Mouse (Mus musculus) cortical plate, adult 2 months (tissue): ENCODE data around the gene Wdr66. TPM values are rescaled to one million over a fixed set of nuclear protein-coding genes. Genes with fewer than 3 reads are reported as not detected.

Experiments used
- H3K27ac ChIP-seq: fragments of 200-500 bp; 2 replicates; pipeline ENCODE4 v1.5.1; 2012; ENCODE audit warnings: low read length, control low read depth, inconsistent platforms; ENCODE audit not compliant: insufficient read depth
- H3K4me1 ChIP-seq: fragments of 200-500 bp; 2 replicates; pipeline ENCODE4 v1.6.1; 2011; ENCODE audit warnings: low read length; ENCODE audit not compliant: control insufficient read depth, insufficient read depth
- H3K4me3 ChIP-seq: fragments of 200-500 bp; 2 replicates; pipeline ENCODE4 v1.5.1; 2011; ENCODE audit warnings: mild to moderate bottlenecking, low read length, control low read depth; ENCODE audit not compliant: insufficient read depth
- CTCF ChIP-seq: fragments of 200-500 bp; IDR thresholded peaks from 2 replicates; pipeline ENCODE4 v1.5.1; 2011; ENCODE audit warnings: mild to moderate bottlenecking, control low read depth, low read length; ENCODE audit not compliant: insufficient read depth; ENCODE audit errors: extremely low read depth
- POLR2A ChIP-seq: fragments of 200-500 bp; IDR thresholded peaks from 2 replicates; pipeline ENCODE4 v1.6.1; 2011; ENCODE audit warnings: mild to moderate bottlenecking, low read length, control low read depth; ENCODE audit not compliant: insufficient read depth; ENCODE audit errors: extremely low read depth
- polyA plus RNA-seq: library from polyadenylated mRNA; depleted of rRNA; stranded (reverse); fragments of >200 nt; gene quantifications from 2 replicates; pipeline ENCODE4 v1.2.3, GENCODE M21; 2012; rRNA removed

Gene Wdr66
- polyA plus RNA-seq, 1 experiment: 6.7 TPM

DNA sequence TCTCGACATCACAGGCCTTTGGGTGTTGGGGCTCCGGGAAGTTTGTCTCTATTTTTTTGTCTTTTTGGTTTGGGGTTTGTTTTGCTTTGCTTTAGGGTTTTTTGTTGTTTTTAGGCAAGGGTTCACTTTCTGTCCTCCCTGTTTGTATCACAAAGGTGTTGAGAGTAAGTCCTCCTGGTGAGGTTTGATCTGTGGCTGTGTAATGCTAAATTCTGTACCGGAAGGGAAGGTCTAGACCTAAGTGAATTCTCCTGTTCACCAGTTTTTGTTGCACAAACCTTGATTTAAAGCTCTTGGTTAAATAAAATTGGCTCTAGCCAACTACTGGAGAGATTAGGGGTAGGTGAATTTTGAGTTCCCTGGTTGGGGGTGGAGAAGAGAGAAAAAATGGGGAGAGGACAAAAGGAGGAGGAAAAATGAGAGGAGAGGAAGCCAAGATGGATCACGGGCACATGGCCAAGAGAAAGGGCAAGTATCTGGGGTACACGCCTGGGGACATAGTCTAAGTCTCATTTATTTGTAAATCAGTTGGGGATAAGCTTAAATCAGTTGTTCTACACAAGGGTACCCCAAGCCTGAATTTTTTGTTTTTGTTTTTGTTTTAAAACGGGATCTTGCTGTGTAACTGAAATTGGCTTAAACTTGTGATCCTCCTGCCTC, 124.0 kb downstream of the Wdr66 start:
- no peaks in the 10 kb centered on the region for H3K4me1 ChIP-seq
- TF ChIP-seq CTCF (no peak), POLR2A (no peak)
- H3K4me3 ChIP-seq: no peak overlapping the region
- H3K27ac ChIP-seq: no peak overlapping the region

DNA sequence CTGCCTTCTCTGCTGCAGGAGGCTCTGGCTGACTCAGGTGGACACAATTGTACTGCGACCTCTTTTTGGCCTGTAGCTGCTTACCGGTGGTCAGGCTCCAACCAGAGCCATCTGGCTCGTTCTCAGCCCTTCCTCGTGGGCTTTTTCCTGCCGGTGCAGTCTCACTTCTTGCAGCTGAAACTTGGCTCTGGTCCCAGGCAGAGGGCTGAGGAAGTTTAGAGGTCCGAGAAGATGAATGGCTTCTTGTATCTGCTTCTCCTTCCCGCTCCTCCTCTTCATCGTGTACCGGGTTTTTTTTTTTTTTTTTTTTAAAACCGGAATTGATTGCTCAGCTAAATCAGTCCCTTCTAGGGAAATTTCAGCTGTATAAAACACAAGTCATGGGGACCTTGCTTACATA, 124.7 kb downstream of the Wdr66 start:
- no peaks in the 10 kb centered on the region for H3K4me1 ChIP-seq
- H3K27ac ChIP-seq: no peak overlapping the region
- no peak for TF ChIP-seq CTCF
- no peak for TF ChIP-seq POLR2A
- H3K4me3 ChIP-seq: no peak overlapping the region

Other genes starting within 250 kb of the Wdr66 start
- gene Orai1, start 237.0 kb upstream of the Wdr66 start, polyA plus RNA-seq: 13.2 and 14.3 TPM in 2 replicates
- 0.11 and 0.27 TPM in 2 replicates for gene Morn3, start 205.1 kb upstream of the Wdr66 start, polyA plus RNA-seq
- gene Tmem120b, start 183.7 kb upstream of the Wdr66 start, polyA plus RNA-seq: 10.7 and 11.3 TPM in 2 replicates
- 47.4 and 48.1 TPM in 2 replicates for gene Rhof, start 119.4 kb upstream of the Wdr66 start, polyA plus RNA-seq
- 8.4 and 9.2 TPM in 2 replicates for gene Setd1b, start 109.9 kb upstream of the Wdr66 start, polyA plus RNA-seq
- 27.1 and 27.9 TPM in 2 replicates for gene Psmd9, start 82.7 kb upstream of the Wdr66 start, polyA plus RNA-seq
- gene Hpd, start 69.4 kb upstream of the Wdr66 start, polyA plus RNA-seq: not detected in 2 replicates
- 33.5 and 34.5 TPM in 2 replicates for gene Bcl7a, start 91.7 kb downstream of the Wdr66 start, polyA plus RNA-seq
- 17.5 and 19.6 TPM in 2 replicates for gene Mlxip, start 142.7 kb downstream of the Wdr66 start, polyA plus RNA-seq
- 1.1 TPM in 2 replicates for gene Lrrc43, start 237.2 kb downstream of the Wdr66 start, polyA plus RNA-seq
- not detected in 2 replicates for gene Il31, start 237.4 kb downstream of the Wdr66 start, polyA plus RNA-seq